Mouse (Mus musculus) kidney, embryonic 16.5 days (tissue): ENCODE measurements around the gene Pirb. TPM values are rescaled to one million over a fixed set of nuclear protein-coding genes. Genes with fewer than 3 reads are reported as not detected.
"Not testable (repeated sequence)": the region's sequence is repeated elsewhere in the genome, so short reads cannot be mapped to it uniquely, and the experiment has no call there.

ENCODE experiments used
- ATAC-seq: fragments of 200-750 bp; cut with Nextera tagmentation; 2 replicates; pipeline ENCODE4 v1.8.0; 2017; ENCODE audit warnings: moderate TSS enrichment; ENCODE audit not compliant: low FRiP score, low TSS enrichment
- H3K27ac ChIP-seq: fragments of 300-500 bp; sonication (generic); 2 replicates; pipeline ENCODE4 v1.5.1; 2014; ENCODE audit warnings: low read length
- H3K27me3 ChIP-seq: fragments of 300-500 bp; sonication (generic); 2 replicates; pipeline ENCODE4 v1.6.1; 2014; ENCODE audit warnings: low read length, control low read depth, mixed read lengths; ENCODE audit not compliant: insufficient read depth
- H3K36me3 ChIP-seq: fragments of 300-500 bp; sonication (generic); 2 replicates; pipeline ENCODE4 v1.6.1; 2014; ENCODE audit warnings: low read length, control low read depth, mixed read lengths; ENCODE audit not compliant: insufficient read depth
- H3K4me1 ChIP-seq: fragments of 300-500 bp; sonication (generic); 2 replicates; pipeline ENCODE4 v1.6.1; 2014; ENCODE audit warnings: low read length, control low read depth, mixed read lengths; ENCODE audit not compliant: insufficient read depth
- H3K4me2 ChIP-seq: fragments of 300-500 bp; sonication (generic); replicated peaks from 2 replicates; pipeline ENCODE4 v1.6.1; 2014; ENCODE audit warnings: low read depth, low read length
- H3K4me3 ChIP-seq: fragments of 300-500 bp; sonication (generic); 2 replicates; pipeline ENCODE4 v1.5.1; 2014; ENCODE audit warnings: mild to moderate bottlenecking, low read length
- H3K9ac ChIP-seq: fragments of 300-500 bp; sonication (generic); replicated peaks from 2 replicates; pipeline ENCODE4 v1.6.1; 2014; ENCODE audit warnings: low read length
- H3K9me3 ChIP-seq: fragments of 300-500 bp; sonication (generic); 2 replicates; pipeline ENCODE4 v1.6.1; 2016; ENCODE audit warnings: low read length, control low read depth
- WGBS: fragments of 180-500 bp; shearing (Covaris S2); extraction: QIAGEN DNeasy Blood & Tissue Kit; methylation state at CpG from one replicate; pipeline ENCODE4 v1.1.7; 2014; 5-methylcytosine and 5-hydroxymethylcytosine counted together
- polyA plus RNA-seq: library from polyadenylated mRNA; unstranded; fragments of >200 nt; fragmentation: Nextera tagmentation; extraction: Ambion mirVana; gene quantifications from 2 replicates; pipeline ENCODE4 v1.2.1, GENCODE M21; 2015

Gene Pirb
- polyA plus RNA-seq, result 0.85 and 0.98 TPM in 2 replicates

DNA sequence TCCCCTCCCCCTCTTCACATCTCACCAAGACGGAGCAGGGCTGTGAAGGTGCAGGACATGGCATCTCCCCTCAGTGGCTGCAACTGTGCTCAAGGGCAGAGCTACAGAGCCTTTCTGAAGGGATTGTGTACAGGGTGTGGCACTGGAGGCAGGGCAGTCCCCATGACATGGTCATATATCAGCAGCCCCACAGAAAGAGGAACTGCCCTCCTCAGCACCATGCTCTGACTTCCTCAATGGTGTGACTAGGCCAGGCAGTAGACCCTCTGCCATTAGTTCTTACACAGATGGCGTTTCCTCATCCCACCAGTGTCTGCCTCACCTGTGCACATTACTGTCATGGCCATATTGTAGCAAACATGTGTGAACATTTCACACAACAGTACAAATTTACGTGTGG is at the start of gene Pirb:
Gene Pirb, minus strand, starts transcription at position 124 of the 400 bp plus-strand sequence.
- not testable (repeated sequence) for H3K9ac ChIP-seq, H3K4me2 ChIP-seq, H3K27ac ChIP-seq, H3K36me3 ChIP-seq, H3K27me3 ChIP-seq, H3K4me3 ChIP-seq, H3K9me3 ChIP-seq, H3K4me1 ChIP-seq, ATAC-seq
- WGBS, result no CpG with 5 or more reads among the region's 3 CpGs

DNA sequence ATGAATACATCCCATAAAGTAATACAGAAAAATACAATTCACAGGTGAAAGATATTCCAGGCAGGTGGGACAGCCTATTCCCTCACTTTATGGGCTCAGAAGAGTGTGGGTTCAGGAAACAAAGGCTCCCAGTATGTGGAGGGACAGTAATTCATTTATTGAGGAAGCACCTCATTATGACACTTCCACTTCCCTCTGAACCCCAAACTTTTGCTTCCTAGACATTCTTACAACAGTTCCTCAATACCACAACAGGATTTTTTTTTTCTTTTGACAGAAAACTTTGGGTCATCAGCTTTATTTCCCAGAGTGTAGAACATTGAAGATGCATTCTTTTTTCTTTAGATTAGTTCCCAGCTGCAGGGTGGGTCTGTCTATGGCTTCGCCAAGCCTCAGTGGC is 12.5 kb upstream of the Pirb start:
- not testable (repeated sequence) for H3K9ac ChIP-seq, H3K27me3 ChIP-seq, ATAC-seq, H3K9me3 ChIP-seq, H3K4me2 ChIP-seq, H3K27ac ChIP-seq, H3K4me3 ChIP-seq, H3K4me1 ChIP-seq, H3K36me3 ChIP-seq
- WGBS, result no CpG with 5 or more reads among the region's 1 CpGs

DNA sequence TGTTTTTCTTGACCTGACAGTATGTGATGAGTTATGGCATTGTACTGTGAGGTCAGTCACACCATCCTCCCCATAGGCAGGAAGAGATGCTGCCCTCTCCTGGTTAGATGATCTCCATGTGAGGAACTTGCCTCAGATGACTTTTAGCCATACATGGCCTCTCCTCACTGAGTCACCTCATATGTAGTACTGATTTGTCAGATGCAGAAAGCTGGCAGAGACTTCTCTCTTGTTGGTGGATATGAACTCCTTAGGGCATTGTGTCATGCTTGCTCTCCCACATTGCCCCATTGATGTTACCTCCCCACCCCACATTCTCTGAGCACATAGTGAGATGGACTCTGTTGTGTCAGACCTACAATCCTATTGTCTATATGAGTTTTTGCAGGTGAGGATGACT is 5.3 kb upstream of the Pirb start:
- H3K36me3 ChIP-seq, ATAC-seq, H3K27ac ChIP-seq, H3K4me1 ChIP-seq, H3K4me2 ChIP-seq, H3K9ac ChIP-seq, H3K27me3 ChIP-seq, H3K4me3 ChIP-seq, H3K9me3 ChIP-seq: not testable (repeated sequence)

DNA sequence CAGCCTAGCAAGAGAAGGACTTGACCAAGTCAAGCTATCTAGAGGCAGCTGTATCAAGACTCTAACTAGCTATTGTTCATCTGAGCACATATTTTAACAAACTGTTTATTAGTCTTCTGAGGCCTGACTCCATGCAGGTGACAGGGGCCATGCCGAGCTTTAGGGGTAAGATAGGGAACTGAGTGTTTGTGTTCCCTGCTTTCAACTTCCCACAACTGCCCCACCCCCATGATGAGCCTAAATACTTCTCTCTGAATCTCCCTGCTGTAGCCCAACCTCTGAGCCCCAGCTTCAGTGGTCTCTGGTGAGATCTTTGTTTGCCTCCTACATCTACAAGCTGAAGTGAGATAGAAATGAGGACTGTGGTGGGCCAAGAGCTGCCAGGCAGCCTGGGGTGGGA is 4.9 kb downstream of the Pirb start:
- Histone ChIP-seq H3K36me3 (no peaks in the 10 kb centered on the region), H3K27ac (no peak overlapping the region), H3K27me3 (no peaks in the 10 kb centered on the region), H3K4me2 (no peak overlapping the region), H3K4me1 (no peaks in the 10 kb centered on the region), H3K9me3 (no peaks in the 10 kb centered on the region), H3K9ac (no peak overlapping the region), H3K4me3 (no peak overlapping the region)
- 54% methylated on average over 1 of the region's 1 CpGs for WGBS
- no peak for ATAC-seq

GRCm38 (mm10) chr7:3712264-3712942 is 7.8 kb downstream of the Pirb start:
- H3K4me1 ChIP-seq, result no peaks in the 10 kb centered on the region
- no peak overlapping the region for H3K4me2 ChIP-seq
- H3K9me3 ChIP-seq, result no peaks in the 10 kb centered on the region
- H3K36me3 ChIP-seq, result peaks cover 7% of the 10 kb centered on the region; the same call in 1 of the 2 replicates
- H3K27ac ChIP-seq, result no peak overlapping the region
- ATAC-seq, result no peak
- no peak overlapping the region for H3K9ac ChIP-seq
- no peak overlapping the region for H3K4me3 ChIP-seq
- WGBS, result 32% methylated on average over 5 of the region's 5 CpGs
- no peaks in the 10 kb centered on the region for H3K27me3 ChIP-seq

GRCm38 (mm10) chr7:3709000-3709399 is 11.2 kb downstream of the Pirb start:
- WGBS, result 57% methylated on average over 1 of the region's 1 CpGs

GRCm38 (mm10) chr7:3708447-3708980 is 11.7 kb downstream of the Pirb start:
- not testable (repeated sequence) for H3K27ac ChIP-seq, H3K9ac ChIP-seq, H3K4me2 ChIP-seq, H3K4me3 ChIP-seq, H3K27me3 ChIP-seq, H3K9me3 ChIP-seq, ATAC-seq
- peaks cover 34% of the 10 kb centered on the region for H3K36me3 ChIP-seq
- 30% methylated on average over 5 of the region's 5 CpGs for WGBS
- peaks cover 21% of the 10 kb centered on the region for H3K4me1 ChIP-seq

More at GRCm38 (mm10) chr7:3709000-3709399, 11.2 kb downstream of the Pirb start:
- Histone ChIP-seq H3K4me3 (no peak overlapping the region), H3K4me1 (peaks cover 21% of the 10 kb centered on the region), H3K27ac (no peak overlapping the region), H3K27me3 (no peaks in the 10 kb centered on the region), H3K4me2 (no peak overlapping the region), H3K36me3 (peaks cover 34% of the 10 kb centered on the region), H3K9ac (no peak overlapping the region), H3K9me3 (no peaks in the 10 kb centered on the region)
- no peak for ATAC-seq

DNA sequence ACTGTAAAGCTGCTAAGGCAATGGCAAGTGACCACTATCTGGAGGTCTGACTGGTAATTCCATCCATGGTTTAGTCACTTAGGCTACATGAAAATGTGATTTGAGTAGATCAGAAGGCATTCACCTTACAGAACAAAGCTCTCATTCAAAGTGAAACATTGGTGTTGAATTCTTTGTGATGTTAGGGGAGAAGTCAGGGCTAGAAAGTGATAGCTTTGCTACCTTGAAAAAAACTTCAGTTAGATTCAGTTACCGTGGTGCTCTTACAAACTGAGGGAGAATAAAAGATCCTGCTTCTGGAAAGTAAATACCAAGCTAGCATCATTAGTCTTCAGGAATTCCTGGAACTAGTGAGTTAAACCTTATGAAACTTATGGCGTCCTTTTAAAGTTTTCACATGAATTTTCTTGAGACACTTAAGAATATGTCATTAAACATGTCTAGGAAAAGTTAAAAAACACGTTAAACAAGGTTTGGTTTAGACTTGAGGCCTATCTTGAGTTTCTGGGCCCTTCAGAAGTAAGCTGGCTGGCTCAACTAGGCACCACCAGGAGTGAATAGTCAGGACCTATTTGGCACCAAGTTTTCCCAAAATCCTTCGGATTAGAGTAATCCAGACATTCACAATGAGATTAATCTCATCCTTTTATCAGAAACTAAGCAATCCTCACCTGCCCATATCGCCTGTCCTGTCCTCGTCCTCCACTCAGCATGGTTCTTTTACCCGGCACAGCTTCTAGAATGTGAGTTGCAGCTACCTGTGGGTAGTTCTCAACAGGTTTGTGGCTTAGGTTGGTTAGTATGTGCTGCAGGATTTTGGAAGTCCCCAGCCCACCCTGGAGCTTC is 12.4 kb downstream of the Pirb start:
- H3K27ac ChIP-seq, result 0 out of 2 replicates have a peak overlapping the region, but pooled peaks have one; percentile 3
- WGBS, result 40% methylated on average over 7 of the region's 7 CpGs
- no peaks in the 10 kb centered on the region for H3K27me3 ChIP-seq
- ATAC-seq, result no peak
- H3K36me3 ChIP-seq, result peaks cover 34% of the 10 kb centered on the region
- no peak overlapping the region for H3K4me3 ChIP-seq
- no peak overlapping the region for H3K9ac ChIP-seq
- no peaks in the 10 kb centered on the region for H3K9me3 ChIP-seq
- H3K4me2 ChIP-seq, result no peak overlapping the region
- H3K4me1 ChIP-seq, result peaks cover 21% of the 10 kb centered on the region

- Histone ChIP-seq H3K27ac (peak overlapping the region; percentile 58; the same call in 1 of the 2 replicates), H3K9me3 (no peaks in the 10 kb centered on the region), H3K36me3 (peaks cover 34% of the 10 kb centered on the region), H3K4me1 (peaks cover 21% of the 10 kb centered on the region), H3K9ac (0 out of 2 replicates have a peak overlapping the region, but pooled peaks have one; percentile 41), H3K4me3 (peak overlapping the region; percentile 11; the same call in 1 of the 2 replicates), H3K4me2 (no peak overlapping the region), H3K27me3 (no peaks in the 10 kb centered on the region)
- ATAC-seq, result no peak
- 67% methylated on average over 4 of the region's 4 CpGs for WGBS
Measured at GRCm38 (mm10) chr7:3707027-3707426, 13.2 kb downstream of the Pirb start.
